Mouse (Mus musculus) forebrain, embryonic 15.5 days (tissue): ENCODE results near the gene Txndc8. TPM values are rescaled to one million over a fixed set of nuclear protein-coding genes. Genes with fewer than 3 reads are reported as not detected.
A peak's percentile ranks its signal among the peaks of the same experiment; 100 is the strongest.

Experiments
- ATAC-seq: fragments of 200-750 bp; cut with Nextera tagmentation; replicated peaks from 2 replicates; pipeline ENCODE4 v1.8.0; 2017; ENCODE audit warnings: mild to moderate bottlenecking, moderate TSS enrichment, moderate library complexity
- H3K27ac ChIP-seq: fragments of 300-500 bp; sonication (generic); replicated peaks from 2 replicates; pipeline ENCODE4 v1.5.1; 2015; ENCODE audit warnings: mild to moderate bottlenecking, inconsistent platforms
- H3K27me3 ChIP-seq: fragments of 300-500 bp; sonication (generic); 2 replicates; pipeline ENCODE4 v1.6.1; 2015; ENCODE audit warnings: inconsistent platforms
- H3K36me3 ChIP-seq: fragments of 300-500 bp; sonication (generic); 2 replicates; pipeline ENCODE4 v1.6.1; 2015; ENCODE audit warnings: mild to moderate bottlenecking, inconsistent platforms
- H3K4me1 ChIP-seq: fragments of 300-500 bp; sonication (generic); 2 replicates; pipeline ENCODE4 v1.6.1; 2015; ENCODE audit warnings: inconsistent platforms
- H3K4me2 ChIP-seq: fragments of 300-500 bp; sonication (generic); replicated peaks from 2 replicates; pipeline ENCODE4 v1.6.1; 2015; ENCODE audit warnings: mild to moderate bottlenecking, inconsistent platforms
- H3K4me3 ChIP-seq: fragments of 300-500 bp; sonication (generic); 2 replicates; pipeline ENCODE4 v1.5.1; 2015; ENCODE audit warnings: mild to moderate bottlenecking, inconsistent platforms
- H3K9ac ChIP-seq: fragments of 300-500 bp; sonication (generic); replicated peaks from 2 replicates; pipeline ENCODE4 v1.6.1; 2015; ENCODE audit warnings: mild to moderate bottlenecking, inconsistent platforms
- H3K9me3 ChIP-seq: fragments of 300-500 bp; sonication (generic); 2 replicates; pipeline ENCODE4 v1.6.1; 2016; ENCODE audit warnings: inconsistent platforms
- WGBS: fragments of 180-500 bp; shearing (Covaris S2); methylation state at CpG from one replicate; pipeline ENCODE4 v1.1.7; 2015; ENCODE audit warnings: mixed read lengths; 5-methylcytosine and 5-hydroxymethylcytosine counted together
- polyA plus RNA-seq: library from polyadenylated mRNA; unstranded; fragments of >200 nt; fragmentation: Nextera tagmentation; extraction: Ambion mirVana; gene quantifications from 2 replicates; pipeline ENCODE4 v1.2.1, GENCODE M21; 2015

Txndc8 gene
- not detected in 2 replicates for polyA plus RNA-seq

DNA sequence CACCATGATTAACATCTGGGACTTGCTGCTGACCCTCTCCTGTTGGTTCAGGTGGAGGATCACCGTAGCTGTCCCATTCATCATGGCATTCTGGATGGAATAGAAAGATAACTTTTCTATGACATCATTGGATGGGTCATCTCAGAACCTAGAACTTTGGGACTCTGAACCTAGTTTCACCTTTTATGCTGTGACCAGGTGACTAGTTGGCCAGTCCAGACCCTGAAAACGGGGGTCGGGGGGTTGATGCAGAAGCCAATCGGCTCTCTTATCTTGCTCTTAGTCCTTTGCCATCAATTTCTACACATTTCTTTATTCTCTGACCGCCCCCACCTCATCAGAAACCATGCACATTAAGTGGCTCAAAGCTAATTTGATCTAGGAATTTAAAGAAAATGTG, at the start of gene Txndc8:
Txndc8 (minus strand) TSS at position 101 of the 400 bp plus-strand sequence.
- Histone ChIP-seq H3K4me2 (no peak within 1 kb of the TSS), H3K36me3 (no peaks in the 10 kb centered on the region)
- 93% methylated on average over 5 of the region's 5 CpGs for WGBS

DNA sequence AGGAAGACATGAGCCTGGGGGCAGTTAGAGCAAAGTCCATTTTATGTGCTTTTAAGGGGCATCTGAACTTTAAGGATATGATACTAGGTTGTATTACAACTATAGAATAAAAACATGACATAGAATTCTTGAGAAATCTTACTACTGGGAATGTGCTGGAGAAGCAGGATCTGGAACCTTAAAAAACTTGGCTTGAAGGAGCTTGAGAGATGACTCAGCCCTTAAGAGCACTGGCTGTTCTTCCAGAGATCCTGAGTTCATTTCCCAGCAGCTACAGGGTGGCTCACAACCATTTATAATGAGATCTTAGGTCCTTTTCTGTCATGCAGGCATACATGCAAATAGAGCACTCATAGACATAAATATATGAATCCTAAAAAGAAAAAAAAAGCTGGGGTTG, 46.7 kb upstream of the Txndc8 start:
- no peaks in the 10 kb centered on the region for H3K4me1 ChIP-seq
- no peak overlapping the region for H3K9ac ChIP-seq
- H3K36me3 ChIP-seq: no peaks in the 10 kb centered on the region
- ATAC-seq: no peak
- H3K4me3 ChIP-seq: no peak overlapping the region
- H3K4me2 ChIP-seq: no peak overlapping the region
- no peak overlapping the region for H3K27ac ChIP-seq
- no peaks in the 10 kb centered on the region for H3K9me3 ChIP-seq
- no peaks in the 10 kb centered on the region for H3K27me3 ChIP-seq

More for the DNA sequence above, at the start of gene Txndc8:
- Histone ChIP-seq H3K4me1 (no peaks in the 10 kb centered on the region), H3K9me3 (no peaks in the 10 kb centered on the region), H3K9ac (no peak within 1 kb of the TSS), H3K4me3 (no peak within 1 kb of the TSS), H3K27me3 (no peaks in the 10 kb centered on the region), H3K27ac (no peak within 1 kb of the TSS)
- no peak for ATAC-seq

DNA sequence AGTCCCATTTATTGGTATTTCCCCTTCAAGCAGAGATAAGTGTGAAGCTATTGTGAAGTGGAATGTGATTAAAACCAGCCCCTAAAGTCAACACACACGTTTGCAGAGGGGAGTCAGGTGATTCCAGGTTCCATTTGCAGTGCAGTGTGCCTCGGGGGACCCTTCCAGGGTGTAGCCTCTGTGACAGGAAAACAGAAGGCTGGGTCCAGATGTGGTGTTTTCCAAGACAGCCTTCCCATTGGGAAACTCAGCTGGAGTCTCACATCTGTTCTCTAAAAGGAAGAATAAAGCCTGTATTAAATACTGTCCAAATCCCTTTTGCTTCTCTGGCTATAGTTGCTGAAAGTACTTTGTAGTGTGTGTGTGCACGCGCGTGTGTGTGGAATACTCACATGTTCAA, 45.5 kb upstream of the Txndc8 start:
- Histone ChIP-seq H3K27ac (no peak overlapping the region), H3K27me3 (no peaks in the 10 kb centered on the region)
- ATAC-seq: no peak

DNA sequence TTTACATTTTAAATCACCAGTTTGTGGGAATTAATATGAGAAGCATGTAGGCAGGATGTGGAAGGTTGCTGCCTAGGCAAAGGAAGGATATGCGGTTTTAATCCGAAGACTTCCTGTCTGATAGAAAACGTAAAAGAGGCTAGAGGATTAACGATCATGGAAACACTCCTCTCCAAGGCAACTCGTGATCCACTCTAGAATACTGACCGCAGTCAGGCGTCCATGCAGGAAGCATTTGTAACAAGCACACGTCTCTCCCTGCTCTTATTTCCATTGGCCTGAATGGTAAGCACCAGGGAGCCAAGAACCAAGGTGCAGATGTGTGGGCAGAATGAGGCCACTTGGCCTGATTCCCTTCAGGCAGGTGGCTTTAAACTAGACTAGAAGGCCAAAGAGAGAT, 41.8 kb upstream of the Txndc8 start:
- Histone ChIP-seq H3K4me3 (no peak overlapping the region), H3K4me2 (no peak overlapping the region), H3K27me3 (no peaks in the 10 kb centered on the region), H3K27ac (no peak overlapping the region), H3K9me3 (no peaks in the 10 kb centered on the region), H3K4me1 (no peaks in the 10 kb centered on the region), H3K36me3 (no peaks in the 10 kb centered on the region), H3K9ac (no peak overlapping the region)
- ATAC-seq: no peak
- WGBS: 59% methylated on average over 8 of the region's 8 CpGs

More for the DNA sequence above, 45.5 kb upstream of the Txndc8 start:
- no peaks in the 10 kb centered on the region for H3K36me3 ChIP-seq
- WGBS: 70% methylated on average over 5 of the region's 5 CpGs
- no peak overlapping the region for H3K4me2 ChIP-seq
- no peaks in the 10 kb centered on the region for H3K9me3 ChIP-seq
- H3K9ac ChIP-seq: no peak overlapping the region
- no peaks in the 10 kb centered on the region for H3K4me1 ChIP-seq
- no peak overlapping the region for H3K4me3 ChIP-seq

DNA sequence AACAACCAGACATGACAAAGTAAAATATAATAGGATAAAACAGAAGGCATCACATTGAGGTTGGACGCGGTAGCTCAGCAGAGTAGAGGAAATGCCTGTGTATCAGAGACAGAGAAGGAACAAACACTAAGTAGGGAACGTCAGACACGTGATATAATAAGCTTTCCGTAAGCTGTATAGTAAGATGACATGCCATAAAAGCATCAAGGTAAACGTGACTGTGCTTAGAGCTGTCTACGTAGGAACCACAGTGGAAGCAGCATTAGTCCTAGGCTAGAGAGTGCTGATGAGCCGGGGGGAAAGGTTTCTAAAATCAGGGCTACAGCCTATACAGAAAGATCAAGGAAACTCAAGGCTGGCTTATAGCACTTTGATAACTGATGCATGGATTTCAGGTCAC, 41.4 kb upstream of the Txndc8 start:
- Histone ChIP-seq H3K4me1 (no peaks in the 10 kb centered on the region), H3K36me3 (no peaks in the 10 kb centered on the region), H3K4me3 (no peak overlapping the region), H3K27ac (no peak overlapping the region), H3K27me3 (no peaks in the 10 kb centered on the region), H3K9ac (no peak overlapping the region), H3K4me2 (no peak overlapping the region), H3K9me3 (no peaks in the 10 kb centered on the region)
- ATAC-seq: no peak
- 89% methylated on average over 8 of the region's 8 CpGs for WGBS

DNA sequence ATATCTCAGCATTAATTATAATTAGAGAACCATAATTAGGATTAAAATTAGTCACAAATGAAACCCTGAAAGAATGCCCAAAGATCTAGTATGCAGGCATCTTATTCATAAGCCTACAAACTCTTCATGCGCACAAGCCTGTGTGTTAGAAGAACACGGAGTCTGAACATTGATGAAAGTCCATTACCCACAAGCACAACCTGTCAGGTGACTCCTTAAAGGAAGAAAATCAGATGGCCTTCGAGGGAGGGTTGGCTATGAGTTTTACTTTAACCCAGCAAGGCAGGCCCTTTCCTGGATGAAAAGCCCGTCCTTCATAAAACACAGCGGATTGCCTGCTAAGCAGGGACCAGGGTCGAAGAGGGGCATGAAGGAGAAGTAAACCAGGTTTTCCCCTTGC, 35.9 kb upstream of the Txndc8 start:
- H3K27ac ChIP-seq: no peak overlapping the region

DNA sequence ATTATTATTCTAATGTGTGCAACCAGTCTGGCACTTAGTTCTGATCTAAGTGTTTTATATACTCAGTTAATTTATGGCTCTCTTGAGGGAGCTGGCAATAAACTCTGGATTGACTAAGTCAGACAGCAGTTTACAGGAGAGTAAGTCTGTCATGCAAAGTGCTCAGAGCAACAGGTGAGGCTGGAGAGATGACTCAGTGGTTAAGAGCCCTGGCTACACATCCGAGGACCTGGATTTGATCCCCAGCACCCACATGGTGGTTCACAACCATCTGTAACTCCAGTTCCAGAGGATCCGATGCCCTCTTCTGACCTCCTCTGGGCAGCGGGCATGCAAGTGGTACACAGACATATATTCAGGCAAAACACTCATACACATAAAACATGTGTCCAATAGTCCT, 35.4 kb upstream of the Txndc8 start:
- Histone ChIP-seq H3K4me1 (no peaks in the 10 kb centered on the region), H3K4me2 (no peak overlapping the region), H3K36me3 (no peaks in the 10 kb centered on the region), H3K27me3 (no peaks in the 10 kb centered on the region), H3K4me3 (no peak overlapping the region), H3K9ac (no peak overlapping the region), H3K9me3 (no peaks in the 10 kb centered on the region), H3K27ac (no peak overlapping the region)
- no peak for ATAC-seq
- WGBS: 98% methylated on average over 3 of the region's 3 CpGs

More for the DNA sequence above, 35.9 kb upstream of the Txndc8 start:
- Histone ChIP-seq H3K36me3 (no peaks in the 10 kb centered on the region), H3K4me1 (no peaks in the 10 kb centered on the region), H3K9me3 (no peaks in the 10 kb centered on the region), H3K27me3 (no peaks in the 10 kb centered on the region), H3K4me3 (no peak overlapping the region), H3K4me2 (no peak overlapping the region), H3K9ac (no peak overlapping the region)
- no peak for ATAC-seq
- WGBS: 86% methylated on average over 6 of the region's 6 CpGs

DNA sequence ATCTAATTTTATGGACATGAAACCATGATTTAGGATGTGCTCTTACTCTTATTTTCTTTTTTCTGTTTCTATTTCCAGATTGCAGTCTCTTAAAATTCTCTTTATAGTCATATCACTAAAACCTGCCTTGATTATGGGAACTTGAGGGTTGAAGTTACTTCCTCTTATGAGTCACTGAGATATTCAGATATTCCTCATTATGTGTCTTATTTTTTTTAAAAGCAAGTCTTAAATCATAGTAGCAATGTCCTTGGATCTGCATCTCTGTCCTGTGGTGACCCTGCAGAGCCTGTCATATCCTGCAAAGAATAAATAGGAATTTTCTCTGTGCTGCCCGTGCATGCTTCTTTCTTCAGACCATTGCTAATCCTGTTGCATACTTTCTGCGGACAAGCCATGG, 31.2 kb upstream of the Txndc8 start:
- no peak for ATAC-seq
- no peak overlapping the region for H3K27ac ChIP-seq
- H3K4me3 ChIP-seq: no peak overlapping the region
- H3K9ac ChIP-seq: no peak overlapping the region
- no peaks in the 10 kb centered on the region for H3K27me3 ChIP-seq
- WGBS: 87% methylated on average over 2 of the region's 2 CpGs
- no peaks in the 10 kb centered on the region for H3K4me1 ChIP-seq
- no peak overlapping the region for H3K4me2 ChIP-seq
- H3K9me3 ChIP-seq: no peaks in the 10 kb centered on the region
- no peaks in the 10 kb centered on the region for H3K36me3 ChIP-seq

DNA sequence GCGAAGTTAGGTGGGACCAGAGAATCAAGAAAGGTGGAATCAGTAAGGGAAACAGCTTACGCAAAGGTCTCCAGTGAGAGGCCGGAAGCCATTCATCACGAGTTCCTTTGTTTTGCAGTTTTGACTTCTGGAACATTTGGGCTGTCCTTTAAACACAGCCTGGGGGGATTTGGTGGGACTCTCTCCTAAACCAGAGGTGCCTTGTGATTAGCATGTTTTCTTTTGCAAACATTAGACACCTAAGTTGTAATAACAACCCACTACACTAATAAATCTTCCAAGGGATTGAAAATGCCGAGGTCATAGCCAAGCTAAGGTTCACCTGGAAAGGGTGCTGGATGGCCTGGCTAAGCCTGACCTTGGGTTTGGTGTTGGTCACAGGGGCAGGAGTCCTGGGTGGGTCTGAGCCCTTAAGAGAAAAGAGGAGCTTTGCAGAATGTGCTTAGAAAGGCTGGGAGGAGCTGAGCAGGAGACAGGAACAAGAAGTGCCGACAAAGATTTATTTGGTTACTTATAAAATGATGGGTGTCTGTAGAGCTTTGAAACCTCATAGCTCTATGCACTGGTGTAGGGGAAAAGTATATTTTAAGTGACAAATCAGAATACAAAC, 28.3 kb upstream of the Txndc8 start:
- H3K36me3 ChIP-seq: no peaks in the 10 kb centered on the region
- no peak overlapping the region for H3K9ac ChIP-seq
- no peaks in the 10 kb centered on the region for H3K27me3 ChIP-seq
- no peaks in the 10 kb centered on the region for H3K9me3 ChIP-seq
- WGBS: 92% methylated on average over 6 of the region's 6 CpGs
- no peak overlapping the region for H3K4me3 ChIP-seq
- no peaks in the 10 kb centered on the region for H3K4me1 ChIP-seq
- H3K27ac ChIP-seq: no peak overlapping the region
- no peak for ATAC-seq
- H3K4me2 ChIP-seq: no peak overlapping the region

DNA sequence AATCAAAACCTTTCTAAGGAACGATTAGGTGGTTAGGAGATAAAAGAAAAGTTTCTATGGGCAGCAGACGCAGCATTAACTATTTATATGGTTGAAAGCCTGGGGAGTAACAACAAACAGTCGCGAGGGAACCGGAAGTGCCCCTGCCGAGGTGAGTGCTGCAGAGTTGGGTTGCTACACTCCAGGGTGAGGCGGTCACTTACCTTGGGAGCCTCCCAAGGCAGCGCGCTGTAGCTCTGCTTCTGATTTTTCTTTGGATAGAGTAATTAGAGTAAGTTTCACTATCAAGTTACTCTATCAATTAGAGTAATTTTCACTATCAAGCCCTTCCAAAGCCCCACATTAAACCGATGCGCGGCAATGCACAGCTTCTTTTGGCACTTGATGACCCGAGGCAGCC, 25.7 kb upstream of the Txndc8 start:
- no peaks in the 10 kb centered on the region for H3K27me3 ChIP-seq

DNA sequence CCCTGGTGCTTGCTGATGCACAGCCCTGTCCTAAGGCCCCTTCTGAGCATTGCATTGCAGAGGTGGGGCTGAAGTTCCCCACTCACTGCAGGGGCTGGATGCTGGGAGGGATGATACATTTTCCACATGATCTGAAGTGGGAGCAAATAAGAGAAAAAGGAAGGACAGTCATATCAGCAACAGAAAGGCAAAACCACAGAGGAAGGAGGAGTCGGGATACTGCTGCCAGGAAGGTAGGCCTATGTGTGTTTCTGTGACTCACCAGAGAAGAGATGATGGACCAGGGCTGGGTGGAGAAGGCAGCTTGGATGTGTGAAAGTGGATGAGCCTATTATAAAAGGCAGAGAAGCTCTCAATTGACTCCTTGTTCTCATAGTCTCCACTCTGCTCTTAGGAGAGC, 23.8 kb upstream of the Txndc8 start:
- Histone ChIP-seq H3K27ac (no peak overlapping the region), H3K4me3 (no peak overlapping the region), H3K9ac (no peak overlapping the region), H3K36me3 (no peaks in the 10 kb centered on the region), H3K4me2 (no peak overlapping the region), H3K9me3 (no peaks in the 10 kb centered on the region), H3K4me1 (no peaks in the 10 kb centered on the region), H3K27me3 (no peaks in the 10 kb centered on the region)
- ATAC-seq: no peak
- 95% methylated on average over 1 of the region's 1 CpGs for WGBS

More for the DNA sequence above, 25.7 kb upstream of the Txndc8 start:
- Histone ChIP-seq H3K4me2 (peak overlapping the region; percentile 23), H3K36me3 (no peaks in the 10 kb centered on the region), H3K27ac (no peak overlapping the region), H3K4me3 (no peak overlapping the region), H3K4me1 (no peaks in the 10 kb centered on the region), H3K9me3 (no peaks in the 10 kb centered on the region), H3K9ac (no peak overlapping the region)
- no peak for ATAC-seq
- WGBS: 43% methylated on average over 13 of the region's 13 CpGs

DNA sequence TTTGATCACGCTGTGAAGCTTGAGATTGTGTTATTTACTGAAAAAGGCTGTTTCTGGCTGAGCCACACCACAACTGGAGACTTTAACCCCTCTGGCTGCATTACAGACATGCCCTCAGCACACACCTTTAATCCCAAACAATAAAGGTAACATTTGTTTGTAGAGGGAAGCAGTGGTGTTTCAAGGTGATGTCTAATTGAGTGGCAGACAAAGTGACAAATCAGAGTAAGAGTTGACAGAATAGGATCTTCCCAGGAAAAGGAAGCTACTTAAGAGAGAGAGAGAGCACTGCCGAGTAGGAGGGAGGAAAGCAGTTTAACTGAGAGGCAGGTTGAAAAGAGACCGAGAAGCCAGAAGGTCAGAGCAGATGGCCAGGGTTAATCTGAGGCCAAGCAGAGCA, 5.4 kb downstream of the Txndc8 start:
- Histone ChIP-seq H3K27me3 (no peaks in the 10 kb centered on the region), H3K4me3 (no peak overlapping the region), H3K4me2 (no peak overlapping the region), H3K9ac (no peak overlapping the region), H3K9me3 (no peaks in the 10 kb centered on the region), H3K36me3 (no peaks in the 10 kb centered on the region), H3K27ac (no peak overlapping the region), H3K4me1 (no peaks in the 10 kb centered on the region)
- no peak for ATAC-seq
- 73% methylated on average over 3 of the region's 3 CpGs for WGBS

DNA sequence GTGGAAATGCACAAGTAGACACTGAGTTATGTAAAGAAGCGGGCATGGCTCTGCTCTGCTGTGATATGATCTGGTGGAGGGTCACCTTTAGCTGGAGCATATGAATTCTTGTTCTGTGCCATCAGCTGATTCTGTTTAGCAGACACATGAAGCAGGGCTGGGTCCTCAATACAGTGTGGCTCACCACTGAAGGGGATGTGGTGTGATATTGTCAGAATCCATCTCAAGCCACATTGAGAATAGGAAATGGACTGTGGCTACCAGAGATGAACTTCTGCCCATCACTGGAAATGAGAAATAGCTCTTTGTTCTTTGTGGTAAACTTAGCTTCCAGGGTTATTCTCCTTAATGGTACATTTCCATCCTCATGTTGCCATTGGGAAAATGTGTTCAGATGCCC, 17.5 kb downstream of the Txndc8 start:
- 82% methylated on average over 1 of the region's 1 CpGs for WGBS
- no peak for ATAC-seq
- Histone ChIP-seq H3K4me3 (no peak overlapping the region), H3K4me1 (no peaks in the 10 kb centered on the region), H3K9me3 (no peaks in the 10 kb centered on the region), H3K27ac (no peak overlapping the region), H3K27me3 (no peaks in the 10 kb centered on the region), H3K36me3 (no peaks in the 10 kb centered on the region), H3K9ac (no peak overlapping the region), H3K4me2 (no peak overlapping the region)
